Comparison of ENCODE assay signal across 8 mouse cellular contexts in genomic region chr7:80778958-80779669, GRCm38 (mm10). TPM values are rescaled to one million over a fixed set of nuclear protein-coding genes. Genes with fewer than 3 reads are reported as not detected.
A peak's percentile ranks its signal among the peaks of the same experiment; 100 is the strongest.
DNase-seq lines count a peak whose midpoint lies in the region; ATAC-seq and TF ChIP-seq lines count a peak whose summit lies in the region.

No protein-coding gene starts in this region.

- DNase-seq in heart, postnatal 10 days = peak; percentile 67 to 74
- peak; percentile 60 for DNase-seq in liver
- DNase-seq in skeletal muscle tissue, adult 2 months (ENCODE audit: low read depth, low spot score) = peak; percentile 71
- no peak for DNase-seq in cerebellum, adult 11-12 months
- DNase-seq in midbrain, embryonic 11.5 days (ENCODE audit: low spot score, missing footprints) = no peak
- no peak for DNase-seq in frontal cortex, postnatal 25 days (ENCODE audit: low spot score in 2 of 2)

- no peaks in the 10 kb centered on the region for H3K27me3 ChIP-seq in ES-Bruce4 (ENCODE audit: control insufficient read depth, insufficient read depth, low read length, poor library complexity, severe bottlenecking)
- H3K27me3 ChIP-seq in midbrain, embryonic 11.5 days (ENCODE audit: control insufficient read depth, insufficient read depth, low read length) = no peaks in the 10 kb centered on the region

- no peak for TF ChIP-seq CTCF in ES-Bruce4 (IDR thresholded peaks at IDR 0.05; ENCODE audit: low read depth, low read length)

- H3K9ac ChIP-seq in ES-Bruce4 (ENCODE audit: low read depth, poor library complexity, severe bottlenecking) = peak overlapping the region; percentile 2; the same call in 1 of the 2 replicates
- no peak overlapping the region for H3K9ac ChIP-seq in midbrain, embryonic 11.5 days (ENCODE audit: low read length)

- no peaks in the 10 kb centered on the region for H3K36me3 ChIP-seq in ES-Bruce4 (ENCODE audit: control insufficient read depth, insufficient read depth, low read length, poor library complexity, severe bottlenecking)
- no peaks in the 10 kb centered on the region for H3K36me3 ChIP-seq in midbrain, embryonic 11.5 days (ENCODE audit: control insufficient read depth, insufficient read depth, low read length)

- no peak for ATAC-seq in midbrain, embryonic 11.5 days (ENCODE audit: low FRiP score)

- TF ChIP-seq POLR2A in ES-Bruce4 (IDR thresholded peaks at IDR 0.05; ENCODE audit: insufficient read depth, low read length) = peak; percentile 9

- H3K27ac ChIP-seq in ES-Bruce4 (ENCODE audit: insufficient read depth, low read length) = peak overlapping the region; percentile 71
- H3K27ac ChIP-seq in brown adipose tissue, adult 24 weeks (replicated peaks; ENCODE audit: low read depth, low read length) = peak overlapping the region; percentile 79
- no peak overlapping the region for H3K27ac ChIP-seq in midbrain, embryonic 11.5 days (ENCODE audit: low read depth, low read length)

- H3K4me3 ChIP-seq in ES-Bruce4 (ENCODE audit: low read depth, low read length) = peak overlapping the region; percentile 30
- no peak overlapping the region for H3K4me3 ChIP-seq in brown adipose tissue, adult 24 weeks (ENCODE audit: insufficient read depth, low read depth, low read length)
- H3K4me3 ChIP-seq in midbrain, embryonic 11.5 days (ENCODE audit: low read depth, low read length) = no peak overlapping the region

- peak; percentile 98 for TF ChIP-seq EP300 in ES-Bruce4 (IDR thresholded peaks at IDR 0.05; ENCODE audit: insufficient read depth, low read depth, low read length)

- 85% methylated on average over 12 of the region's 12 CpGs for WGBS in midbrain, embryonic 11.5 days

- intact Hi-C loops in heart, postnatal 10 days (cut with DNase I) = no loop called here

- no peak overlapping the region for H3K4me2 ChIP-seq in midbrain, embryonic 11.5 days

- H3K4me1 ChIP-seq in ES-Bruce4 (ENCODE audit: control insufficient read depth, insufficient read depth, low read length) = peaks cover 5% of the 10 kb centered on the region
- peaks cover 32% of the 10 kb centered on the region for H3K4me1 ChIP-seq in brown adipose tissue, adult 24 weeks (ENCODE audit: control insufficient read depth, insufficient read depth, insufficient read length, low read length)
- H3K4me1 ChIP-seq in midbrain, embryonic 11.5 days (ENCODE audit: control insufficient read depth, insufficient read depth, low read length) = no peaks in the 10 kb centered on the region

- H3K9me3 ChIP-seq in ES-Bruce4 (replicated peaks; ENCODE audit: control insufficient read depth, insufficient read depth, low read length, poor library complexity, severe bottlenecking) = no peaks in the 10 kb centered on the region
- no peaks in the 10 kb centered on the region for H3K9me3 ChIP-seq in midbrain, embryonic 11.5 days (ENCODE audit: control insufficient read depth, low read length)

RNA-seq across cellular contexts. Expression of gene Iqgap1, which starts 46.7 kb away (rescaled TPM):
- 215 and 222 TPM in 2 replicates for polyA plus RNA-seq in ES-Bruce4 (2011; ENCODE audit: insufficient read depth, insufficient read length, low read depth, missing spikeins)
- 27.3 and 27.9 TPM in 2 replicates for polyA plus RNA-seq in brown adipose tissue, adult 24 weeks (2012; ENCODE audit: insufficient read depth, insufficient read length, missing spikeins)
- total RNA-seq in heart, postnatal 10 days (2021) = 10 to 100 TPM; 74.3 to 74.9 TPM
- 23.5 and 24.8 TPM in 2 replicates for polyA plus RNA-seq in midbrain, embryonic 11.5 days (2014; fragmentation: Nextera tagmentation; extraction: Ambion mirVana)

Comparison
In these comparisons a context has a peak if more than half of its experiments do, and no peak if none do; other contexts are left out.
1. DNase-seq: peak in heart, postnatal 10 days (2 of 2), liver (single experiment) and skeletal muscle tissue, adult 2 months (single experiment); none in cerebellum, adult 11-12 months (single experiment), midbrain, embryonic 11.5 days (single experiment) and frontal cortex, postnatal 25 days (0 of 2).